Mouse (Mus musculus) embryo, embryonic 11.5 days (tissue): Measurements from ENCODE around the gene Rdh9.
"Not testable (repeated sequence)": the region's sequence is repeated elsewhere in the genome, so short reads cannot be mapped to it uniquely, and the experiment has no call there.

Source experiments
- DNase-seq: peaks from one replicate; pipeline ENCODE4 v3.0.0-alpha.2; 2012; ENCODE audit warnings: low read depth, low spot score

The Rdh9 gene

DNA sequence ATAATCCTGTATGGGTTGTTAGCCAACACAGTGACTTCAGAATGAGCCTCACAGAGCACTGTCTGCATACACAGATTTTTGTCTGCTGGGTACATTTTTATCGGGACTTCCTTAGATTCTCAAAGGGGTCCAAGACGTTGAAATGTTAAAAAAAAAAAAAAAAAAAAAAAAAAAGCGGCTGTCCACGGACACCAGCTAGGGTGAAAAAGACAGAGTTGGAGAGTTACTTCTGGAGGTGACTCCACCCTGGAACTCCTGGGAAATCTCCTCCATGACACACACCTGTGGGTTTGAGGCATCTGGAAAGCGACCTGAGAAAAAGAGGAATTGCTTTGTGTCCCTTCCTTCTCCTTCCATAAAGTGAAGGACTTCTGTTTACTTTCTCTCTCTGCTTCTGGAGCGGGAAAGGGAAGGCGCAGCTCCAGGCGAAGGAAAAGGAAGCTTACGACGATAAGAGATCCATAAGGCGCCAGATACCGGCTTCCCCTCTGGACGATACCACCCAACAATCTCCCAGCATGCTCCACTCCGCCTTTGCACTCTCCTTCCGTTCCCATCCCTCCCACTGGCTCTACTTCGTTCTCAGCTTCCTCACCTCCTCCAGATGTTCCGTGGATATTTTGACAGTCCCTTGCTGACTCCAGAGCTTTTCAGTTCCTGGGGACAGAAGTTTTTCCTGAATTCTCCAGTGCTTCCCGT is 20.3 kb upstream of the Rdh9 start:
- no peak for DNase-seq

DNA sequence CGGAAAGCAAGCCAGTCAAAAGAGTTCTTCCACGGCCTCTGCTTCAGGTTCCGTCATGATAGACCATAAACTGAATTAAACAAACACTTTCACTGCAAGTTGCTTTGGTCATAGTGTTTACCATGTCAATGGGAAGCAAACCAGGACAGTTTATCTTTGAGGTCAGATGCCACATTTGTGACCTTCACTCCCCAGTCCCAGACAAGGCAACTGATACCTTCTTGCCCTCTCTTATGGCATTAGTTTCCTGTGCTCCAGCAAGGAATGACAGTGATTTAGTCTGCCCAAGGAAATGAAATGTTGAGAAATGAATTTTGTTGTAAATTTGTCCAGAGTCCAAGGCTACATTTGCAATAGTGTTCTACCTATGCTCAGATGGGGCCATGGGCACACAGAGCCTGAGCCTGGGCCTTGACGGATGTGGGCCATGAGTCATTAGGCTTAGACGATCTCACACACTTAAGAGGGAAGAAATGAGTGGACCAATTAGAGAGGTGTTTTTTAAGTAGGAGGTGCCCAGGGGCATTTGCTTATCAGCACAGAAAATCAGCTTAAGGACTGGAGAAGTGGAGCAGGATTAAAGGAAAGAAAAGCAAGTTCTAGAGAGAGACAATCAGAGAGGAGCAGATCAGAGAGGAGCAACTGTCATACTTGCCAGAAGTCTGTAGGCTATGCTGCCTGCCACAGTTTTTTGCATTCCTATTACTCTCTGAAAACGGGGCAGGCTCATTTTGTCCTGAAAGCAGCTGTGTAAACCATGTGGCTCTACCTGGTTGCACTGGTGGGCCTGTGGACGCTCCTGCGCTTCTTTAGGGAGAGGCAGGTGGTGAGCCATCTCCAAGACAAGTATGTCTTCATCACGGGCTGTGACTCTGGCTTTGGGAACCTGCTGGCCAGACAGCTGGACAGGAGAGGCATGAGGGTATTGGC is 16.7 kb upstream of the Rdh9 start, which contains the start of the genes Rdh1 and Rdh16f1:
TSS of gene Rdh1 (plus strand) at position 541 of the 930 bp plus-strand sequence.
TSS of gene Rdh16f1 (plus strand) at position 607 of the 930 bp plus-strand sequence.
- no peak for DNase-seq

- not testable (repeated sequence) for DNase-seq
Measured at GRCm38 (mm10) chr10:127762926-127763325, 13.3 kb upstream of the Rdh9 start.

GRCm38 (mm10) chr10:127763914-127764680 is 12.1 kb upstream of the Rdh9 start:
- DNase-seq = no peak

GRCm38 (mm10) chr10:127766564-127766963 is 9.6 kb upstream of the Rdh9 start:
- no peak for DNase-seq

GRCm38 (mm10) chr10:127782321-127782720 is 6.1 kb downstream of the Rdh9 start:
- DNase-seq = not testable (repeated sequence)

DNA sequence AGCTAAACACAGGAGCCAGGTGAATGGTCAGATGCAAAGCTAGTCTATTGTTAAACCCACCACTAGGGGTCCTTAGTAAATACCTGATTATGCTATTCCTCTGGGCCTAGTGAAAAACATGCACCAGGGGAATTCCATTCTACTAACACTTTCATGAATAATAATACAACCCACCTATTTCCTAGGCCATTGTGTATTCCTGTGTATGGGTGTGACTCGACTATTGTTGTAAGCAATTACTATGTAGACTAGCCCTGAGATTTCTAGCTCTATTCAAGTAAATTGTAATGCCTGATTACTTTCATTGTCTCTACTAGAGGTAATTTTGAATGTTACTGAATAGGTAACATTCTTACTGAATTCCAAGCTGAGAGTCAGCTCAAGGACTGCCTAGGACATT is 9.2 kb downstream of the Rdh9 start:
- not testable (repeated sequence) for DNase-seq

GRCm38 (mm10) chr10:127799295-127799694 is 23.1 kb downstream of the Rdh9 start:
- no peak for DNase-seq

DNA sequence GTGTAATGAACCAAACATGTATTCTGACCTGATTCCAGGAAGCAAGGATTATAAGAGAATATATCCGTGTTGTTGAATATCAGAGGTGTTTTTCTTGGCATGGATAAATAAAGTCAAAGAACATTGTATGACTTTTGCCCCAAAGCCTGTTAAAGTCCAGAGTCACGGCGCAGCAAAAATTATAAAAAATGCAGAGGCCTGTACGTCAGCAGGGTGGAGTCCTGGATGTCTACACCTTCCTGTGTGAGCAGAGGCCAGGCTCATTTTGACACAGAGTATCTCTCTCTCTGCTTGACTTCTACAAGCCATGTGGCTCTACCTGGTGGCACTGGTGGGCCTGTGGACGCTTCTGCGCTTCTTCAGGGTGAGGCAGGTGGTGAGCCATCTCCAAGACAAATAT is 24.7 kb downstream of the Rdh9 start, which contains the start of gene Rdh16:
TSS of gene Rdh16 (plus strand) at position 262 of the 400 bp plus-strand sequence.
- DNase-seq = no peak

GRCm38 (mm10) chr10:127801612-127802011 is 25.4 kb downstream of the Rdh9 start:
- no peak for DNase-seq

DNA sequence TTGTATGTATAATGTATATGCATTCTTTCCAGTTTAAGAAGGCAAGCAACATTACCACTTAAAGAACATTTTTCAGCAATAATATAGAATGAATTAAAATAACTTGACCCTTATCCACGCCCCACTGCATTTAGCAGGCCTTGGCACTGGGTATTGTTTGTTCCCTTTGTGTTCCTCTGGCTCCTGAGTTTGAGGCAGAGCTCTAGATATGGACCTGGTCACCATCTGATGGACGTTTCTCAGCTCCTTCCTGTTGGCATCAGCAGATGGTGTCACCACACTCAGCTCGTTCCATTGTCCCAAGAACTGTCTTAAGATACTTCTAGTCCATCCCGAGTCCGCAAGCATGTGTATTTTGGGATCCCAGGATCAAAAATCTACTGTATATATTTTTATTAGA is 26.1 kb downstream of the Rdh9 start:
- DNase-seq = no peak

DNA sequence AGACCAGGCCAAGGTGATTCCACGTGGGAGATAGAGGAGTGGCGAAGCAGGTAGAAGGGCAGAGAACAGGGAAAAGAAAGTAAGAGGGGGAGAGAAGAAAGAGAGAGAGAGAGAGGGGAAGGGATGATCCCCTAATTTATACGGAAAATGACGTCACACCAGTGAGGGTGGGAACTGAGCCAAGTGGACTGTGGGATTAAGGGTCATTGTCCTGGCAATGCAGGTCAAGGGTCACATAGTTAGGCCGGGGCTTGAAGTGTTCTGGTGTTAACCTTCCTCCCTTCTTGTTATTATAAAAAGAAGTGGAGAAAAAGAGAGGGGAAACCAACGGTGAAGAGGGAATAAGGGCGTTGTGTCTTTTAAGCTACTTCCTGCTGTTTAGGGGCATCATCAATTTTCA is 28.2 kb downstream of the Rdh9 start:
- no peak for DNase-seq

DNA sequence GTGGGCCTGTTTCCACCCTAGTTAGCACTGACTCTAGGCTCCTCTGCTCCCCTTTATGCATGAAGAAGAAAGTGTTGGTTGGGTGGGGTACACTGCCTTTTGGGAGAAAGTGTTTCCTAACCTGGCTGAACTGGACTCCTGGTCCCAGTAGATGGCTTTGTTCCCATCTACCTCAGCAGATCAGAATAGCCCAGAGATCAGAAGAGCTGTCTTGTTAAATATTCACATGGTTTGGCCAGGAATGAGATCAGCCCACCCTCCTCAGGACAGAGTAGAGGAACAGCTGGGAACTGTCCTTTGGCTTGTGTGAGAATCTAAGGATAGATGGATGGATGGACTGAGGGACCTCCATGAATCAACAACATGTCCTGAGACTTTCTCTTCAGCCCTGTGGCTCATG is 39.7 kb downstream of the Rdh9 start:
- no peak for DNase-seq

- not testable (repeated sequence) for DNase-seq
Measured at GRCm38 (mm10) chr10:127817268-127817910, 41.2 kb downstream of the Rdh9 start.

- not testable (repeated sequence) for DNase-seq
Measured at GRCm38 (mm10) chr10:127821806-127822205, 45.6 kb downstream of the Rdh9 start.

GRCm38 (mm10) chr10:127825386-127825785 is 49.2 kb downstream of the Rdh9 start:
- DNase-seq = no peak

DNA sequence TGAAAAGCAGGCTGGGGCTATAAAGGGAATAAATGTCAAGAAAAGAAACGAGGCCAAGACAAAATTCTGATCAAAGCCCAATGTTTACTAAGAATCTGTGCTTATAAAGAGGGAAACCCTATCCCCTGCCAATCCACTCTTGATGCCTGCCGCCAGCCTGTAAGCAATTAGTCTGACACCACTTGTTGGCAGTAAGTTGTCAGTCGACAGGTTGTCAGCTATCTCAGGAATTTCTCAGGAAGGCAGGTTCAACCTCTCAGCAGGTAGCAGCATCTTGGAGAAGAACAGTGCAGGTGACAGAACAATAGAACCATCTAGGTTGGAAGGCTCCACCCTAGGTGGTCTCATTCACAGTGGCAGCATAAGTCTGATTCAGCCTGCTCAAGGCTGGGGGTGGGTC is 52.9 kb downstream of the Rdh9 start:
- DNase-seq = no peak

GRCm38 (mm10) chr10:127834186-127834585 is 58.0 kb downstream of the Rdh9 start:
- DNase-seq = not testable (repeated sequence)

DNA sequence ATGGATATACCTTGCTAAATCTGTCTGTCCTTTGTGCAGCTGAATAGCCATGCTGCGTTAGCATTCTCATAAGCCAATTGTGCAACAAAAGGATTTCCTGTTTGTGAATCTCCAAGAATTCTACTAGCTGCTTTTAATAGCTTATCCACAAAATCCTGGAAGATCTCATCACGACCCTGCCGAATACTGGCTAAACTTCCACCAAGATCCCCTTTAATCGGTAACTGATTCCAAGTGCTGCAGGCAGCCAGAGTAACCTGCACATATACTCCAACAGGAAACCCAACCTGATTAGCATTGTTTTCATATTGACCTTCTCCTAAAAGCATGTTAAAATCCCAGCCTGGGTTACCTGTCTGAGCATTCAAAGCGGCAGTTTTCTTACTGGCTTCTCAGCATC is 59.1 kb downstream of the Rdh9 start:
- DNase-seq = no peak

GRCm38 (mm10) chr10:127837793-127838192 is 61.6 kb downstream of the Rdh9 start:
- DNase-seq = not testable (repeated sequence)

DNA sequence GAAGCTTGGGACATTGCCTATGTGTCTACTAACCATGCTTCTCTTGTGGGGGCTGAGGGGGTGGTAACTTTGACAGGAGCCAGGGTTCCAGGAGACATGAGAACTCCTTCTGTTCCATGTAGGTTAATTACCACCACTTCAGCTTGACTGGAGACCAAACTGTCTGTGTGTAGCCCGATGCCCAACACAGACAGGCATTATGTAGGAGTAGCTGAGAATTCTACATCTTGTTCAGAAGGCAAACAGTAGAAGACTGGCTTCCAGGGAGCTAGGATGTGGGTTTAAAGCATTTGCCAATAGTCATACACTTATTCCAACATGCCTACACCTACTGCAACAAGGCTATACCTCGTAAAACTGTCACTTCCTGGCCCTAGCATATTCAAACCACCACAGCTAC is 62.4 kb downstream of the Rdh9 start:
- no peak for DNase-seq
